Mouse (Mus musculus): ENCODE measurements around the gene 1700003E16Rik. TPM values are rescaled to one million over a fixed set of nuclear protein-coding genes. Genes with fewer than 3 reads are reported as not detected.

Gene 1700003E16Rik
- polyA plus RNA-seq, 1 experiment from 2014 or later = 6.0 TPM

DNA sequence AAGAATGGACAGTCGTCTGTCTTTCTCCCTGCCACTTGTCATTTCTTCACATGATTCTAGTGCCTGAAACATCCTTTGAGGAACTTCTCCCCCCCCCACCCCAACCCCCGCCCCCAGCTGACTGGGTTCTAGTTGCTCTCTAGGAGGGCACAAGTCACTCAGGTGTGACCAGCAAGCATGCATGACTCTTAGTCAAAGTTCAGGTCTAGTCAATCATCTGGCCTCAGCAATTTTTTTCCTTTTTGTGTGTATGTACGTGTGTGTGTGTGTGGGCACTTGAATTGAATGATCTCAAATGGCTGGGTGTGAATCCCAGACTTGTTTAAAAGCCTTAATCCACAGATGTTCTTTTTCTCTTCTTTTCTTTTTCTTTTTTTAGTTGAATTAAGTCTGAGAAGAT lies 22.0 kb upstream of the 1700003E16Rik start:
- no peak overlapping the region for H3K4me3 ChIP-seq
- ATAC-seq (ENCODE audit: low FRiP score) = no peak
- no peak overlapping the region for H3K27ac ChIP-seq
- no peaks in the 10 kb centered on the region for H3K9me3 ChIP-seq
- no peak overlapping the region for H3K4me2 ChIP-seq
- peaks cover 38% of the 10 kb centered on the region for H3K4me1 ChIP-seq (replicated peaks)
- no peaks in the 10 kb centered on the region for H3K36me3 ChIP-seq
- no peak overlapping the region for H3K9ac ChIP-seq
- WGBS = 68% methylated on average over 3 of the region's 3 CpGs
- peaks cover 25% of the 10 kb centered on the region for H3K27me3 ChIP-seq

DNA sequence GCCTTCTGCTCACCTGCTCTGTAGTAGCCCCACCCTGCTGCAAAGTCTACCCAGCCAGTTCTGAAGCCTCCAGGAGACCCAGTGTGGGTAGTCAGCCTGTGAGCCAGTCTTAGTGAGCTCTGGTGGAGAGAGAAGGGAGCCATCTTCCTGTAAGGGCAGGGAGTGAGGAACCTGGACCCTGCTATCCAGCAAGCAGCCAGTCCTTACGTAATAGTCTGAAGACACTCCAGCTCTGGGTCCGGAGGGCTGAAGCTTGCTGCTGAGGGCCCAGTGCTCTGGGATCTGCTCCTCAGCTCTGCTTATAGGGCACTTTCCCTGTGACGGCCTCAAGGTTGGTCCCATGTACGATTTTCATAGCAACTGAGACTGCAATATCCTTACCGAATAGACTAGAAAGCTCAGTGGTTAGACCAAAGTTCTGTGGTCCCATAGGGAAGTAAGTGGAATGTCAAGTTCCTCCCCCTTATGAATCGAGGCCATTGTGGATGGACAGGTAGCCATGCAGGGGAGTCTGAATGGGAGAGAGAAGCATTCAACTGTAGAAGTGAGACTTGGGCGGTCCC lies 21.2 kb upstream of the 1700003E16Rik start, which contains the start of gene Rtkn:
Rtkn (plus strand) TSS at position 513 of the 563 bp plus-strand sequence.
- peaks cover 25% of the 10 kb centered on the region for H3K27me3 ChIP-seq
- peak within 1 kb of the TSS; percentile 51 for H3K9ac ChIP-seq
- peak within 1 kb of the TSS; percentile 62 for H3K4me2 ChIP-seq
- peak within 1 kb of the TSS; percentile 43; the same call in 1 of the 2 replicates for H3K4me3 ChIP-seq
- no peaks in the 10 kb centered on the region for H3K36me3 ChIP-seq
- peaks cover 40% of the 10 kb centered on the region for H3K4me1 ChIP-seq (replicated peaks)
- ATAC-seq (ENCODE audit: low FRiP score) = no peak
- H3K9me3 ChIP-seq = no peaks in the 10 kb centered on the region
- WGBS = 64% methylated on average over 7 of the region's 7 CpGs
- H3K27ac ChIP-seq = peak within 1 kb of the TSS; percentile 94; the same call in 1 of the 2 replicates

DNA sequence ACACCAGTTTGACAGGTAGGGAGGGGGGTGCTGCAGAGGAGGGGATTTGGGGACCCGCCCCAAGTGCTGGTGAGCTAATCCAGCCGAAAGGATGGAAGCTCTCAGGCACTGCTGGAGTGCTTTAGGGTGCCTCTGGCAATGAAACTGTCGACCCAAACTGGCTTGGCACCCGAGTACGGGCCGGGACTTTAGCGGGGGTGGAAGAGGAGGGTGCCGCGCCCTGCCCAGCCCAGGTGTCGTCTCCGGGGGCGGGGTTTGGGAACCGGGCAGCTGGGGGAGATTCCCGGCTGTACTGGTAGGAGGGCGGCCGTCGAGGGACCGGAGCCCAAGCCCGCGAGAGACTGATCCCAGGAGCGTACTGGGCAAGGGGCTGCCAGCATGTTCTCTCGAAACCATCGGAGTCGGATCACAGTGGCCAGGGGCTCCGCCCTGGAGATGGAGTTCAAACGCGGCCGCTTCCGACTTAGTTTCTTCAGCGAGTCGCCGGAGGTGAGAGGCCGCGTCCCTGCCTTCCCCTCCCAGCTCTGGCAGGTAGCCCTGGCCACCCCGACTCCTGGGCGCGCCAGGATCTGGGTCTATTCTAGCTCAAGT lies 20.5 kb upstream of the 1700003E16Rik start:
- 2% methylated on average over 37 of the region's 37 CpGs for WGBS
- Histone ChIP-seq H3K27ac (no peak overlapping the region), H3K9ac (peak overlapping the region; percentile 51)

DNA sequence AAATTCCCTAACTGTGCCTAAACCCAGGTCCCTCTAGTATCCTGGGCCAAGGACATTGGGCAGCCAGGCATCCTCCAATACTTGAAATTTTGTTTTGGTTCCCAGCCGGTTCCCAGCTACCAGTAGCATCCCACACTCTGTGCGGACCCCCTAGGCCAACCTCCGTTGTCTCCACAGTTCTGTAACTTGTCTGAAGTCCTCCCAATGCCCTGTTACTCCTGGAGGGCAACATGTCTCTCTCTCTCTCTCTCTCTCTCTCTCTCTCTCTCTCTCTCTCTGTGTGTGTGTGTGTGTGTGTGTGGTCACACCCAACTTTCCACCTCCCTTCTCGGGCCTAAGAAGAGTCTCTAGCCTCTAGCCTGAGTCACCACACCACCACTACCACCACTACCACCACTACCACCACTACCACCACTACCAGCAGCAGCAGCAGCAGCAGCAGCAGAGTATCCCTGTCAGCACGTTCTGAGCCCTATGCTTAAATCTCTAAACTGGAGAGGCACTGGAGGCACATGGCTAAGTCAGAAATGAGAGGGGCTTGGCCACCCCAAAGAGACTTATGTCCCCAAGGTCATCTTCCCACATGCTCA lies 19.8 kb upstream of the 1700003E16Rik start:
- peak overlapping the region; percentile 62 for H3K4me2 ChIP-seq
- 15% methylated on average over 5 of the region's 5 CpGs for WGBS
- peak; percentile 12; the same call in 1 of the 2 replicates for ATAC-seq (ENCODE audit: low FRiP score)
- H3K36me3 ChIP-seq = no peaks in the 10 kb centered on the region
- no peaks in the 10 kb centered on the region for H3K9me3 ChIP-seq
- H3K9ac ChIP-seq = peak overlapping the region; percentile 76
- H3K4me1 ChIP-seq (replicated peaks) = peaks cover 40% of the 10 kb centered on the region
- H3K4me3 ChIP-seq = peak overlapping the region; percentile 43
- H3K27me3 ChIP-seq = peaks cover 25% of the 10 kb centered on the region
- peak overlapping the region; percentile 94 for H3K27ac ChIP-seq

More for the DNA sequence above, 20.5 kb upstream of the 1700003E16Rik start:
- Histone ChIP-seq H3K4me2 (peak overlapping the region; percentile 62), H3K4me3 (peak overlapping the region; percentile 43; the same call in 1 of the 2 replicates), H3K9me3 (no peaks in the 10 kb centered on the region), H3K27me3 (peaks cover 25% of the 10 kb centered on the region), H3K36me3 (no peaks in the 10 kb centered on the region), H3K4me1 (replicated peaks) (peaks cover 40% of the 10 kb centered on the region)
- no peak for ATAC-seq (ENCODE audit: low FRiP score)

DNA sequence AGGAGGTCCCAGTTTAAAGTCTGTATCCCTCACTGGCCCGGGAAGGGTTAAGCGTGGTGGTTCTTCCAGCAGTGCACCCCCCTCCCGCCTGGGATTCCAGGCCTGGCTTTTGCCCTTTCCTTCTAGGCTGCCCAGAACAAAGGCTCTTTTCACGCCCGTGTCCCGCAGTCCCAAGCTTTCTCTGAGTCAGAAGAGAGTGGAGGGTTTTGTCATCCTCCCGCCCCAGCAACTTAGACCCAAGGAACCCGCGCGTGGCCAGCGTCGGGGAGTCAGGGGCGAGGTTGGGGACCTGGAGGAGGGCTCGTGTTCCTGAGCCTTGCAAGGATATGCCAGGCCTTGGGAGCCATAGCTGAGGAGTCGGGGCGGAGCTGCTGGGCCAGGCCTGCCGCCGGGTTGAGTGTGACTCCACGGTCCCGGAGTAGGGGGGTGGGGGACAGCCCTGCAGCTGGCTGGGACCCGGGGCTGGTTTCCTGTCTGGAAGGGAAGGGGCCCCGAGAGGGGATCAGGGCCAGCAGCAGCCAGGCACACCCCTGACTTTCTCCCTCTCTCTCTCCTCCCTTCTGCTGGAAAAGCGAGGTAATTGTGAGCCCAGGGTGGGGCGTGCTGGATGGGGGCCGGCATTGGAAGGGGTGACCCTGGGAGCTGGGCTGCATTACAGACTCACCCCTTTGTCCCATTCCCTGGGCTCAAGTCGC lies 19.2 kb upstream of the 1700003E16Rik start:
- Histone ChIP-seq H3K36me3 (no peaks in the 10 kb centered on the region), H3K4me2 (peak overlapping the region; percentile 62), H3K4me3 (peak overlapping the region; percentile 43), H3K9me3 (no peaks in the 10 kb centered on the region), H3K27ac (peak overlapping the region; percentile 94), H3K27me3 (peaks cover 25% of the 10 kb centered on the region), H3K4me1 (replicated peaks) (peaks cover 46% of the 10 kb centered on the region), H3K9ac (peak overlapping the region; percentile 76)
- under 1% methylated on average over 24 of the region's 26 CpGs for WGBS
- ATAC-seq (ENCODE audit: low FRiP score) = peak; percentile 74

GRCm38 (mm10) chr6:83137576-83137950 lies 18.6 kb upstream of the 1700003E16Rik start:
- peaks cover 25% of the 10 kb centered on the region for H3K27me3 ChIP-seq
- peak overlapping the region; percentile 94 for H3K27ac ChIP-seq
- H3K36me3 ChIP-seq = no peaks in the 10 kb centered on the region
- peaks cover 51% of the 10 kb centered on the region for H3K4me1 ChIP-seq (replicated peaks)
- peak overlapping the region; percentile 43 for H3K4me3 ChIP-seq
- H3K9me3 ChIP-seq = no peaks in the 10 kb centered on the region
- 1% methylated on average over 12 of the region's 12 CpGs for WGBS
- H3K4me2 ChIP-seq = peak overlapping the region; percentile 62
- H3K9ac ChIP-seq = peak overlapping the region; percentile 76
- ATAC-seq (ENCODE audit: low FRiP score) = peak; percentile 55

- Histone ChIP-seq H3K9ac (peak overlapping the region; percentile 76), H3K4me1 (replicated peaks) (peaks cover 56% of the 10 kb centered on the region), H3K4me2 (peak overlapping the region; percentile 62), H3K27ac (peak overlapping the region; percentile 94), H3K36me3 (no peaks in the 10 kb centered on the region), H3K9me3 (no peaks in the 10 kb centered on the region), H3K27me3 (peaks cover 25% of the 10 kb centered on the region), H3K4me3 (peak overlapping the region; percentile 43)
- WGBS = under 1% methylated on average over 11 of the region's 11 CpGs
- ATAC-seq (ENCODE audit: low FRiP score) = no peak; the same call in 1 of the 2 replicates
Observed at GRCm38 (mm10) chr6:83138056-83138455, 18.1 kb upstream of the 1700003E16Rik start.

DNA sequence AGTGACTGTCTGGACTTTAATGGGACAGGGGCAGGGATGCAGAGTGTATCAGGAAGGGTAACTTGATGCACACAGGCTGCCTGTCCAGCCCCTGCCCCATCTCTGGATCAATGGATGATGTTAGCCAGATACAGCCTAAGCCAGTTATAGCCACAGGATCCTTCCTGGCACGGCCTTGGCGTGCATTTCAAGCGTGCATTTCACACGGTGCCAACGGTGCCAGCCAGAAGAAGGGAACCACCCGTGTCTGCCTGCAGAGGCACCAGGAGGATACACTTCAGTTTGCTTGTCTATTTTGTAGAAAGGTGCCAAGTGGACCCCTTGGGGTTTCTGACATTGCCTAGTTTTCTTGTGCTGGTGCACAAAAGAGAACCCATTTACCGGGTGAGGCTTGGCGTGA lies 16.2 kb upstream of the 1700003E16Rik start:
- no peak for ATAC-seq (ENCODE audit: low FRiP score)
- no peak overlapping the region for H3K4me3 ChIP-seq
- 92% methylated on average over 8 of the region's 8 CpGs for WGBS

DNA sequence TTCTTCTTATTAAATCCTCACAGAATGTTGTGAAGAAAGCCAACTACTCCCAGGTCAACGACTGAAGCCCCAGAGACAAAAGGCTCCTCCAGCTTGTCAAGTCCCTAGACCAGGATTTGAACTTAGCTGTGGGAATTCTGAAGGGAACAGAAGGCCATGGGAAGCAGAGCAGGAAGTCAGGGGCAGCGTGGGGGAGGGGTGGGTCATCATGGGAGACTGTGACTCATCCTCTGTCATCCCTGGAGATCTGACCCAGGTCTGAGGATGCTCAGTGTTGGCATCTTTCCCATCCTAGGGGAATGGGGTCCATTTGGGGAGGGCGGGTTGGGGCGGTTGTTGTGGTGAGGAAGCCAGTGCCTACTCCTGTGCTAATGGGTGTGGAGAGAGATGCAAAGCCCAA lies 14.6 kb upstream of the 1700003E16Rik start:
- H3K36me3 ChIP-seq = no peaks in the 10 kb centered on the region
- no peak for ATAC-seq (ENCODE audit: low FRiP score)
- no peaks in the 10 kb centered on the region for H3K9me3 ChIP-seq
- no peak overlapping the region for H3K27ac ChIP-seq
- peaks cover 2% of the 10 kb centered on the region; the same call in 1 of the 2 replicates for H3K27me3 ChIP-seq
- H3K9ac ChIP-seq = peak overlapping the region; percentile 75
- peak overlapping the region; percentile 41; the same call in 1 of the 2 replicates for H3K4me3 ChIP-seq
- peaks cover 45% of the 10 kb centered on the region for H3K4me1 ChIP-seq (replicated peaks)
- peak overlapping the region; percentile 71 for H3K4me2 ChIP-seq
- 27% methylated on average over 4 of the region's 4 CpGs for WGBS

More for the DNA sequence above, 16.2 kb upstream of the 1700003E16Rik start:
- Histone ChIP-seq H3K36me3 (no peaks in the 10 kb centered on the region), H3K4me2 (no peak overlapping the region), H3K27me3 (peaks cover 18% of the 10 kb centered on the region), H3K9ac (0 out of 2 replicates have a peak overlapping the region, but pooled peaks have one; percentile 24), H3K9me3 (no peaks in the 10 kb centered on the region), H3K27ac (no peak overlapping the region), H3K4me1 (replicated peaks) (peaks cover 57% of the 10 kb centered on the region)

GRCm38 (mm10) chr6:83142211-83142731 lies 13.9 kb upstream of the 1700003E16Rik start:
- Histone ChIP-seq H3K27ac (no peak overlapping the region; the same call in 1 of the 2 replicates), H3K4me1 (replicated peaks) (peaks cover 39% of the 10 kb centered on the region), H3K4me3 (peak overlapping the region; percentile 41), H3K9ac (peak overlapping the region; percentile 75), H3K4me2 (peak overlapping the region; percentile 71), H3K27me3 (no peaks in the 10 kb centered on the region), H3K9me3 (no peaks in the 10 kb centered on the region), H3K36me3 (peaks cover 1% of the 10 kb centered on the region; the same call in 1 of the 2 replicates)
- ATAC-seq (ENCODE audit: low FRiP score) = no peak; the same call in 1 of the 2 replicates
- 2% methylated on average over 41 of the region's 41 CpGs for WGBS

GRCm38 (mm10) chr6:83142886-83143285 lies 13.3 kb upstream of the 1700003E16Rik start:
- Histone ChIP-seq H3K4me3 (no peak overlapping the region), H3K4me2 (no peak overlapping the region; the same call in 1 of the 2 replicates), H3K9ac (peak overlapping the region; percentile 75; the same call in 1 of the 2 replicates), H3K4me1 (replicated peaks) (peaks cover 33% of the 10 kb centered on the region), H3K27ac (peak overlapping the region; percentile 23; the same call in 1 of the 2 replicates), H3K36me3 (peaks cover 6% of the 10 kb centered on the region), H3K9me3 (no peaks in the 10 kb centered on the region), H3K27me3 (no peaks in the 10 kb centered on the region)
- ATAC-seq (ENCODE audit: low FRiP score) = no peak
- WGBS = 44% methylated on average over 11 of the region's 11 CpGs

All from hindbrain, embryonic 13.5 days (tissue).